Mouse (Mus musculus): ENCODE measurements at regions not wholly inside any gene's neighbourhood (a gene's known extent, or its start where the extent isn't known, plus 50 kb on each side); places are given as distances from the start of the nearest gene placed in this dataset.

DNA sequence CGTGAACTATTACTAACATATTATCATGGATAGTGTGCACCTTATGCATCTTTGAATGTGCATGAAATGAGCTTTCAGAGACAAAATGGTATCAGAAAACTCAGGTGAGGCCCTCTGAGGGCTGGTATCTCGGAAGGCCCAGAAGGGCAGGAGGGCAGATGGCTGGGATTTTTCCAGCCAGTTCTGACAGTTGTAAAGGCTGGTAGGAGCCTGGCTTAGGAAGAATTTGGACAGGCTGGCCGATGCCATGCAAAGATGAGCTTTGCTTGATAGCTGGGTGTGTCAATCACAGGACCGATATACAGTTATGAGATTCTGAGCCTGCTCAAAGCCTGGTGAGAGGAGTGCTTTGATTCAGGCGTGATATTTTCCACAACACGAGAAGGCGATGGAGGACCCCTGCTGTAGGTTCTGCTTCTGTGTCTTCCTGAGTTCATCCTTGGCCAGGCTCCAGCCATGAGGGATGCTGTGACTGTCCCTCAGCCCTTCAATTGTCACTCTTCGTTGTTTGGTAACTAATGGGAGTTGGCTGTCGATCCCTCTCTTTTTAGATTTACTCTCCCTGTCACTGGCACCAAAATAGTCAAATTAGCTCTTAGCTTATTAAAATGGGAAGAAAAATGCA lies 159.0 kb upstream of the Sash1 start:
- no peaks in the 10 kb centered on the region for H3K4me1 ChIP-seq (ENCODE audit: control insufficient read depth, insufficient read depth, low read length)
- H3K4me3 ChIP-seq (ENCODE audit: low read depth, low read length), result no peak overlapping the region
- no peak for TF ChIP-seq EP300 (IDR thresholded peaks at IDR 0.05; ENCODE audit: insufficient read depth, low read depth, low read length)
- TF ChIP-seq POLR2A (IDR thresholded peaks at IDR 0.05; ENCODE audit: insufficient read depth, low read length), result no peak
- no peak for TF ChIP-seq CTCF (IDR thresholded peaks at IDR 0.05; ENCODE audit: low read depth, low read length)
- no peaks in the 10 kb centered on the region; the same call in 1 of the 2 replicates for H3K9me3 ChIP-seq (replicated peaks; ENCODE audit: control insufficient read depth, insufficient read depth, low read length, poor library complexity, severe bottlenecking)
- no peaks in the 10 kb centered on the region for H3K36me3 ChIP-seq (ENCODE audit: control insufficient read depth, insufficient read depth, low read length, poor library complexity, severe bottlenecking)
- no peaks in the 10 kb centered on the region for H3K27me3 ChIP-seq (ENCODE audit: control insufficient read depth, insufficient read depth, low read length, poor library complexity, severe bottlenecking)
- no peak overlapping the region for H3K27ac ChIP-seq (ENCODE audit: insufficient read depth, low read length)
- H3K9ac ChIP-seq (ENCODE audit: low read depth, poor library complexity, severe bottlenecking), result no peak overlapping the region

- no peak overlapping the region for H3K4me3 ChIP-seq (ENCODE audit: low read depth, low read length)
- H3K9ac ChIP-seq (ENCODE audit: low read depth, poor library complexity, severe bottlenecking), result no peak overlapping the region
- H3K9me3 ChIP-seq (replicated peaks; ENCODE audit: control insufficient read depth, insufficient read depth, low read length, poor library complexity, severe bottlenecking), result no peaks in the 10 kb centered on the region; the same call in 1 of the 2 replicates
- H3K27me3 ChIP-seq (ENCODE audit: control insufficient read depth, insufficient read depth, low read length, poor library complexity, severe bottlenecking), result no peaks in the 10 kb centered on the region
- TF ChIP-seq CTCF (IDR thresholded peaks at IDR 0.05; ENCODE audit: low read depth, low read length) (no peak), POLR2A (IDR thresholded peaks at IDR 0.05; ENCODE audit: insufficient read depth, low read length) (no peak), EP300 (IDR thresholded peaks at IDR 0.05; ENCODE audit: insufficient read depth, low read depth, low read length) (no peak)
- H3K36me3 ChIP-seq (ENCODE audit: control insufficient read depth, insufficient read depth, low read length, poor library complexity, severe bottlenecking), result no peaks in the 10 kb centered on the region
- no peak overlapping the region for H3K27ac ChIP-seq (ENCODE audit: insufficient read depth, low read length)
- H3K4me1 ChIP-seq (ENCODE audit: control insufficient read depth, insufficient read depth, low read length), result no peaks in the 10 kb centered on the region
Measured at GRCm38 (mm10) chr10:9043507-9043906, 157.6 kb upstream of the Sash1 start.

DNA sequence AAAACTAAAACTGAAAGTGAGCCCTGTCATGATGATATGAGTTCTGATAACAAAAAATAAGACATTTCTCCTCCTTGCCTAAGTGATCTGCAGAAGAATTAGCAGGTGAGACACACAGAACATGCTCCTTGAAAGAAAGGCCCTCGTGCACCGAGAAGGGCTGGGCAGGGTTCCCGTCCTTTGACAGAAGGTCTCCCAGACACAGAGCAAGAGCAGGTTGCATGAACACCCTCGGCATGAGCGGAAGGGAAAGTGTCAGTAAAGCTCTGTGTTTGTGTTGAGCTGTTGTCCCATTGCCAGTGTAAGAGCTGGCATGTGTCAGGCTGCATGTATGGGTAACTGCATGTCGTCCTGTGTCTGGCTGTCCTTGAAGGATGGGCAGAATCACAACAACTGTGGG lies 144.6 kb upstream of the Sash1 start:
- Histone ChIP-seq H3K27ac (ENCODE audit: insufficient read depth, low read length) (no peak overlapping the region), H3K4me1 (ENCODE audit: control insufficient read depth, insufficient read depth, low read length) (no peaks in the 10 kb centered on the region), H3K36me3 (ENCODE audit: control insufficient read depth, insufficient read depth, low read length, poor library complexity, severe bottlenecking) (no peaks in the 10 kb centered on the region), H3K9me3 (replicated peaks; ENCODE audit: control insufficient read depth, insufficient read depth, low read length, poor library complexity, severe bottlenecking) (no peaks in the 10 kb centered on the region), H3K27me3 (ENCODE audit: control insufficient read depth, insufficient read depth, low read length, poor library complexity, severe bottlenecking) (no peaks in the 10 kb centered on the region), H3K9ac (ENCODE audit: low read depth, poor library complexity, severe bottlenecking) (no peak overlapping the region), H3K4me3 (ENCODE audit: low read depth, low read length) (no peak overlapping the region)
- TF ChIP-seq EP300 (IDR thresholded peaks at IDR 0.05; ENCODE audit: insufficient read depth, low read depth, low read length) (no peak), CTCF (IDR thresholded peaks at IDR 0.05; ENCODE audit: low read depth, low read length) (no peak), POLR2A (IDR thresholded peaks at IDR 0.05; ENCODE audit: insufficient read depth, low read length) (no peak)

- Histone ChIP-seq H3K4me1 (ENCODE audit: control insufficient read depth, insufficient read depth, low read length) (no peaks in the 10 kb centered on the region), H3K27ac (ENCODE audit: insufficient read depth, low read length) (no peak overlapping the region), H3K9me3 (replicated peaks; ENCODE audit: control insufficient read depth, insufficient read depth, low read length, poor library complexity, severe bottlenecking) (no peaks in the 10 kb centered on the region), H3K9ac (ENCODE audit: low read depth, poor library complexity, severe bottlenecking) (no peak overlapping the region), H3K36me3 (ENCODE audit: control insufficient read depth, insufficient read depth, low read length, poor library complexity, severe bottlenecking) (no peaks in the 10 kb centered on the region), H3K27me3 (ENCODE audit: control insufficient read depth, insufficient read depth, low read length, poor library complexity, severe bottlenecking) (no peaks in the 10 kb centered on the region), H3K4me3 (ENCODE audit: low read depth, low read length) (no peak overlapping the region)
- TF ChIP-seq POLR2A (IDR thresholded peaks at IDR 0.05; ENCODE audit: insufficient read depth, low read length), result no peak
- no peak for TF ChIP-seq CTCF (IDR thresholded peaks at IDR 0.05; ENCODE audit: low read depth, low read length)
- no peak for TF ChIP-seq EP300 (IDR thresholded peaks at IDR 0.05; ENCODE audit: insufficient read depth, low read depth, low read length)
Measured at GRCm38 (mm10) chr10:9029506-9029905, 143.6 kb upstream of the Sash1 start.

DNA sequence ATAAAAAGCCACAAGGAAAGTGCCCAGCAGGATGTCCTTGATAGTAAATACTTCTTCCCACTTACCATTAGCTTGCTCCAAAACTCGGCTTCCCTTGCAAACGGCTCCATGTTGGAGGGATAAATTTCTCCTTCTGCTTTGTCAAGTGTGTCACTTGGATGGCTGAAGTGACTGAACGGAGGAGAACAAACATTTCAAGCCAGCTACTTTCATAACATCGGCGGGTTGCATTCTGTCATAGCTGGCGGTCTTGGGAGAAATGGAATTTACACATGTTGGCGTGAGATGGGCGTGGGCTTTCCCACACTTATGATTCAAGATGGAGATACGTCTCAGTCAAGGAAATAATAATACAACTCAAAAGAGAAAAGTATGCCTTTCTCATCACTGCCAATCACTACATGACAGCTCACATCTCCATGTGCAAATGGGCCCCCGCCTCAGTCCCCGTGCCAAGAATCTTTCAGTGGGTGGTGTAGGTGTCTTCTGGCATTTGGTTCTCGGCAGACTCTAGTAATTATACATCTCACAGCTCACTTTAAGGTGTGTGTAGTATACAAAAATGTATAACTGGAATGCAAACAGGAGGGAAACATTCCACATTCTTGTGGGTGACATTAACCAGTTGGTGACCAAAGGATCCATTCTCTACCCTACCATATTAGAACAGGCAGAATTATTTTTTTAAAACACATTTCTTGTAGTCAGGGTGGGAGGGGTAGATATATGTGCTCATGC lies 141.4 kb upstream of the Sash1 start:
- no peaks in the 10 kb centered on the region for H3K4me1 ChIP-seq (ENCODE audit: control insufficient read depth, insufficient read depth, low read length)
- no peaks in the 10 kb centered on the region for H3K36me3 ChIP-seq (ENCODE audit: control insufficient read depth, insufficient read depth, low read length, poor library complexity, severe bottlenecking)
- H3K4me3 ChIP-seq (ENCODE audit: low read depth, low read length), result no peak overlapping the region
- H3K9ac ChIP-seq (ENCODE audit: low read depth, poor library complexity, severe bottlenecking), result no peak overlapping the region
- H3K27me3 ChIP-seq (ENCODE audit: control insufficient read depth, insufficient read depth, low read length, poor library complexity, severe bottlenecking), result no peaks in the 10 kb centered on the region
- no peak overlapping the region for H3K27ac ChIP-seq (ENCODE audit: insufficient read depth, low read length)
- H3K9me3 ChIP-seq (replicated peaks; ENCODE audit: control insufficient read depth, insufficient read depth, low read length, poor library complexity, severe bottlenecking), result no peaks in the 10 kb centered on the region
- no peak for TF ChIP-seq POLR2A (IDR thresholded peaks at IDR 0.05; ENCODE audit: insufficient read depth, low read length)
- no peak for TF ChIP-seq CTCF (IDR thresholded peaks at IDR 0.05; ENCODE audit: low read depth, low read length)
- TF ChIP-seq EP300 (IDR thresholded peaks at IDR 0.05; ENCODE audit: insufficient read depth, low read depth, low read length), result no peak

All from ES-Bruce4 (cell line).